Mouse (Mus musculus) adrenal gland, adult (tissue): ENCODE data around the gene Tex28.
"Not testable (repeated sequence)": the region's sequence is repeated elsewhere in the genome, so short reads cannot be mapped to it uniquely, and the experiment has no call there.

Experiments used
- DNase-seq, 2 experiments: peaks; one replicate each; pipeline ENCODE4 v3.0.0; 2022 to 2023; ENCODE audit warnings: low spot score in 1 of 2; ENCODE audit not compliant: inconsistent age in 2 of 2

Gene Tex28

GRCm38 (mm10) chrX:74167738-74168137 is at the start of gene Tex28:
Gene Tex28, minus strand, starts transcription at chrX:74167838.
- no peak for DNase-seq

GRCm38 (mm10) chrX:74203556-74203955 is 35.9 kb upstream of the Tex28 start:
- DNase-seq, result no peak

- no peak for DNase-seq
Observed at GRCm38 (mm10) chrX:74176959-74177358, 9.3 kb upstream of the Tex28 start, which contains the start of gene Tktl1. Gene Tktl1, plus strand, starts transcription at chrX:74177259.

- DNase-seq, result not testable (repeated sequence)
Observed at GRCm38 (mm10) chrX:74135263-74135662, 32.4 kb downstream of the Tex28 start, which contains the start of gene Mecp2. Gene Mecp2, minus strand, starts transcription at chrX:74135363.

GRCm38 (mm10) chrX:74127164-74127563 is 40.5 kb downstream of the Tex28 start, which contains the start of gene Opn1mw:
Gene Opn1mw, plus strand, starts transcription at chrX:74127464.
- DNase-seq, result no peak

- DNase-seq, result no peak
Observed at GRCm38 (mm10) chrX:74124975-74125374, 42.7 kb downstream of the Tex28 start.

- peak; percentile 67 to 87 for DNase-seq
Observed at GRCm38 (mm10) chrX:74115511-74115910, 52.1 kb downstream of the Tex28 start.

- no peak for DNase-seq
Observed at GRCm38 (mm10) chrX:74114036-74114435, 53.6 kb downstream of the Tex28 start.

GRCm38 (mm10) chrX:74108747-74109146 is 58.9 kb downstream of the Tex28 start:
- DNase-seq, result no peak

GRCm38 (mm10) chrX:74105916-74106315 is 61.7 kb downstream of the Tex28 start:
- DNase-seq, result peak in 1 of 2 experiments; percentile 41

- DNase-seq, result no peak
Observed at GRCm38 (mm10) chrX:74103457-74104188, 64.0 kb downstream of the Tex28 start.
